Mouse (Mus musculus) thymus, postnatal 10 days (tissue): ENCODE measurements at regions not wholly inside any gene's neighbourhood (a gene's known extent, or its start where the extent isn't known, plus 50 kb on each side); places are given as distances from the start of the nearest gene placed in this dataset.

Experiments used
- DNase-seq, 2 experiments: peaks; one replicate each; pipeline ENCODE4 v3.0.0; 2021; ENCODE audit warnings: low spot score in 2 of 2

GRCm38 (mm10) chr12:68879425-68879824 lies 279.6 kb downstream of the Rps29 start:
- no peak for DNase-seq

GRCm38 (mm10) chr12:68871259-68871658 lies 287.7 kb downstream of the Rps29 start:
- DNase-seq = no peak

DNA sequence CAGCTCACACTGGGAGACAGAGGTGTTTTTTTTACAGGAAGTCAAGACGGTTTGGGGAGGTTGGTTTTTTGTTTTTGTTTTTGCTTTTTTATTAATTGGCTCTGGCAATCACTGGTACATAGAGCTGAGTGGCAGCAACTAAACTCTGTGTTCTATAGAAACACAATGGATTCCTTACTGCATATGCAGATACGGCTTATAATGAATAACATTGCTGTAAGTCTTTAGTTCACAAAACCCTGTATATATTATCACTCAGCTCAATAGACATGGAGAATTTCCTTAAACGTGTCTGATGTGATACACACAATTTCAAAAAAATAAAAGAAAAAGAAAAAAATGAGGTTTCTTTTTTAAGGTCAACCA lies 296.0 kb downstream of the Rps29 start:
- no peak for DNase-seq

DNA sequence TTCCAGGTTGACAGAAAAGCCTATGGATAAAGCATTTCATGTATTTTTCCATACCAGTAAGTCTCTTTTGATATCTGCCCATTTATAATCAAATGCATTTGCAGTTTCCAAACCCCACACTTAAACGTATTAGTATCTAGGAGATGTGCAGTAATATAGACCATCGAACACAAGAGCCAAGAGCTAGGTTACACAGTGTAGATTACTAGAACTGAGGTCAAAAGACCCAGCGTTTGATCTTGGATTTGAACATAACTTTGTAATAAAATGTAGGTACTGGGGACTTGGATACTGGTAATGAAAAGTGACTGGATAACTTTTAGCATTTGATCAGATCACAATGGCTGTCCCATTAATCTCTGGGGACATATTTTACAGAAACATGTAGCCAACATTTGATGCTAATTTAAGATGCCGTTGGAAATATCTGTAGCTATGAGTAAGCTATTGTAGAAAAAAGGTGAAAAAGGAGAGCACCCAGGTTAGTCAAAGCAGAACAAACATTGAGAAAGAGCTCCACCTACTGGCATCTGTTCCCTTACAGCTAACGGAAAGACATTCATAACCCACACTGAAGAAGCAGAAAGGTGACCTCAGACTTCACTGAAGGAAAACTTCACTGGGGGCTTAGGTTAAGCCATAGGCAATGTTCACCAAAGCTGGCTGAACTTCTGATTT lies 296.5 kb downstream of the Rps29 start:
- no peak for DNase-seq

- no peak for DNase-seq
Measured at GRCm38 (mm10) chr12:68860332-68860731, 298.7 kb downstream of the Rps29 start.

- DNase-seq = no peak
Measured at GRCm38 (mm10) chr12:68849616-68850140, 309.3 kb downstream of the Rps29 start.

DNA sequence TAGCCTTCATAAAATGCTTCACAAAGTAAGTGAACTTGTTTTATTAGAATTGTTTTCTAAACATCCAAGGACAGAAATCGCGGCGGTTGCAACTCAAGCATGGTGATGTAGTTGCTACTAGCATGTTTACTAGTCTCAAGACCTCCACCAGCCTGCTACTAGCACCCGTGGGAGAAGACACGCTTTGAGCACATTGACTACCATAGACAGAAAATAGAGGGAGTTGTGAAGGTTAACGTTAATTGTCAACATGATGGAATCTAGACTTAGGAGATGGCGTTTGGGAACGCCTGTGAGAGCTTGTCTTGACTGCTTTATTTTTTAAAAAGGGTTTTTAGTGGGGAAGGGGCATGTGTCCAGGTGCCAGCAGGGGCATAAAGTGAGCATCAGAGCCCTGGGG lies 318.2 kb downstream of the Rps29 start:
- DNase-seq = no peak

GRCm38 (mm10) chr12:68840156-68840555 lies 318.8 kb downstream of the Rps29 start:
- DNase-seq = no peak

DNA sequence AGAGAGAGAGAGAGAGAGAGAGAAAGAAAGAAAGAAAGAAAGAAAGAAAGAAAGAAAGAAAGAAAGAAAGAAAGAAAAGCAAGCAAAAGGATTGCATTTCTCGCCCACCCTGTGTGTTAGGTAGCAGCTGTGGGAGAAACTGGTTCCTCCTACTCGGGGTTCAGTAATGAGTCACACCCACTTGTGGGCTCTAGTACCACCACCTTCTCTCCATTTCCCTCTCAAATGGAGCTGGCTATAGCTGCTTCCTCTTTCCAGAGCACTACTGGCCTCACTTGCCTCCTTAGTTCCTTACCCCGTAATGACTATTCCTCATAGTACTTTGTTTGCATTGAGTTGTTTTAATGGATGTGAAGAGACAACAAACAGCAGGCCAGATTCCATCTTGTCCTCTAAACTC lies 323.0 kb downstream of the Rps29 start:
- no peak for DNase-seq

GRCm38 (mm10) chr12:68833914-68834313 lies 325.1 kb downstream of the Rps29 start:
- DNase-seq = no peak

DNA sequence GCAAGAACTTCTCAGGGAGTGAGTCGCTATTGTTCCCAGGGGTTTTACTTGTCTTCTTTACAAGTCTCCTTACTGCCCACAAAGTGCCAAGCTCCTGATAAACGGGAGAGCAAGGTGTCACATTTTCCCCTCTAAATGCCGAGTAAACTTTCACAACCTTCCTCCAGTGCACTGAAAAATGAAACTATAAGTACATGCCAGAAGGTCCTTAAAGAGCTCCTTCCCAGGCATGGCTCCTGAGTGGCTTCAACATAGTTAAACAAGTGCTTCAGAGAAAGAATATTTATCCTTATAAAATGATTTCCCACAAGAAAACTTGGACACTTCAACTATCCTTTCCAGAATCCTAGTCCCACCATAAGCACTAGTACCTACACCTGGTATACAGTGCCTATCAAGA lies 329.6 kb downstream of the Rps29 start:
- DNase-seq = no peak

GRCm38 (mm10) chr12:68827549-68828249 lies 331.3 kb downstream of the Rps29 start:
- no peak for DNase-seq

DNA sequence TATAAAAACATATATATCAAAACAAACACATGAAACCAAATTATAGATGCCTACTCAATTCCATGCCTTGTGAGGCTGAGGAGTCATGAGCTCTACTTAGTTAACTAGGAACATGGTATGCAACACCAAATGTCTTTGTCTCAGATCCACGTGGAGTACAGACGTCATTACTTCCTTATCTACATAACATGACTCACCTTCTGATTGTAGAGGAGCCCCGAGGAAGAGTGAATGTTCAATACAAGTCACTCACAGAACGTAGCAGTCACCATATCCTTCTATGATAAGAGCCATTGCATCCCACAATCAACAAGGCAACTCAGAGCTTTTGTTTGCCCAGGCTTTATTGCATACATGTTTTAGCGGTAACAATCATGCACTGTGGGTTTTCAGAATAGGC lies 364.6 kb downstream of the Rps29 start:
- no peak for DNase-seq

GRCm38 (mm10) chr12:68783636-68784035 lies 375.4 kb downstream of the Rps29 start:
- DNase-seq = no peak

- DNase-seq = no peak
Measured at GRCm38 (mm10) chr12:68775503-68775902, 383.5 kb downstream of the Rps29 start.

DNA sequence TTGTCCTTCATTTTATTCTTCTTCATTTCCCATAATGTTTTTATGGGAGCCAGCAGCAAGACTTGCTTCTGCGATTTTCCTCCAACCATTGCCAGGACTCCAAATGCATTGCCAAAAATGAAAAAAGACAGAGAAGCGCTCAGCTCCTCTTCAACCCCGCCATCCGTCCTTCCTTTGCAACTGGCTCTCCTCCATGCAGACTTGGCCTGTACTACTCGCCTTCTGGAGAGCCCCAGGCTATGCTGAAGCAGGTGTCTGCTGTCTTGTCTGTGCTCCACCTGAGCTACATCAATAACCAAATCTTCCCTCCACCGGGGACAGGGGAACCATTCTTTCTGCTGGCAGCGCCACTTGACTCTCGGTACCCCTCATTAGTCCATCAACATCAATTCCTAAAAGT lies 384.2 kb downstream of the Rps29 start:
- DNase-seq = no peak

DNA sequence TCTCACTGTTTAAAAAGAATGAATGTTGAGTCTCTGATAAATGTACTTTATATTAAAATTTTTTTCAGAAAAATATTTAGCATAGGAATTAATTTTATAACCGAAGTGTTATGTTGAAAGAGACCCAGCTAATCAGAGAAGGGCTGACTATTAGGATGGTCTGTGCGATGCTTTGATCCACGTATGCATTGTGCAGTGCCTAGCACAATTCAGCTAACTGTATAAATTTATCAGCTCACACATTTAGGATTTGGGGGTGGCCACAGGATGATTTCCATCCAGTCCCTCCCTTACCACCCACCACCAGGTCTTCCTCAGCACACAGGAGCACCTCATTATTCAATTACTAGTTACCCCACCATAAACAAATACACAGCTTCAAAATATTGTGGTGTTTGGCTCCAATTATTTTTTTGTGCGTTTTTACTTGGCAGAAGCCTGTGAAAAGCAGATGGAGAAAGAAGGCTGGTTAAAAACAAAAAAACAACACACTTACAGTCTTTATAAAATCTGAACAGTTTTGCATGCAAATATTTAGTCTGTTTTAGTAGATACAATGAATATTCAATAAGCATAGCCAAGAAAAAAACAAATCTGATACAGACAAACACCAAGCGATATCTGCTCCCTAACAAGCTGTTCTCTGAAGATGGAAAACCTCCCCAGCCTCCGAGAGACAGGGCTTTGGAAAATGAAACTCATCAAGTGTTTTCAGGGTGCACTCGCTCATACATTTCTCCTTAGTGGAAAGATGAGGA lies 400.5 kb downstream of the Rps29 start:
- DNase-seq = no peak

- no peak for DNase-seq
Measured at GRCm38 (mm10) chr12:68728882-68729281, 430.1 kb downstream of the Rps29 start.

- no peak for DNase-seq
Measured at GRCm38 (mm10) chr12:68718946-68719345, 440.0 kb downstream of the Rps29 start.

DNA sequence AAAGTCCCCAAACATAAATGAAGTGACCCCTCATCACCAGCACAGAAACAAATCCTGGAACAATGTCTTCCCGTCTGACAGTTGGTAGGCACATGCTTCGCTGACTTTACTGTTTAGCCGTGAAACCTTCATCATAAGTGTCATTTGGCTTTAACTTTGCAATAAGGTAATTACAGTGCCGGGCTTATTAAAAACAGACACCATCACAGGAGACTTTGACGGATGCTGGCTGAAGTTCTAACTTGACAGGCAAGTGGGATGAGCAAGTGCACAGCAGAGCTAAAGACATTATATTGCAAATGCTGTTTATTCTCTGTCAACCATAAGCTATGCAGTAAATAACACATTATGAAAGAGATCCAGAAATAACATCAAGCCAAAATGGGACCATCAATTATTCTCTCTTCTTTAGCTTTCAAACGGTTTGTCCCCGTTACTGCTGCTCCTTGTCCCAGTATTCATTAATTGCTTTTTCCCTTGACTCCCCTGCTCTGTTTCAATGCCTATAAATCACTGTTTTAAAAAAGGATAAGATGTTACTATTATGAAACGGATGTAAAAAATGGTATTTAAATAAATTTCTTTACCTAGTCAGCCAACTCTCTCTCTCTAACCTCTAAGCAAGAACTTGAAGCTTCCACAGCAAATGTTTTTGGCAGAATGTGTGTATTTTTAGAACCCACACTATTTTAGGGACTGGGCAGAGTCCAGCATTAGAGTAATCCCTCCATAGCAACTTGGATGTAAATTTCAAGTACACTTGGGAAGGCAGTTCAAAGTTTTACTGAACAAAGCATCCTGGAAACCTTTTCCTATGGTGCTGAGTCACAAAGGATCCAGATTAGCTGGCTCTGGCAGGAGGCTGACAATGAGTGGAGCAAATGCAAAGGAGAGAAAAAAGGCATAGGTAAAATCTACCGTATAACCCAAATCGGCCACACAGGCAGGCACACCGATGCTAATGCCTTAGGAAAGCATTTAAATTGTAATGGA lies 464.4 kb downstream of the Rps29 start:
- no peak for DNase-seq

DNA sequence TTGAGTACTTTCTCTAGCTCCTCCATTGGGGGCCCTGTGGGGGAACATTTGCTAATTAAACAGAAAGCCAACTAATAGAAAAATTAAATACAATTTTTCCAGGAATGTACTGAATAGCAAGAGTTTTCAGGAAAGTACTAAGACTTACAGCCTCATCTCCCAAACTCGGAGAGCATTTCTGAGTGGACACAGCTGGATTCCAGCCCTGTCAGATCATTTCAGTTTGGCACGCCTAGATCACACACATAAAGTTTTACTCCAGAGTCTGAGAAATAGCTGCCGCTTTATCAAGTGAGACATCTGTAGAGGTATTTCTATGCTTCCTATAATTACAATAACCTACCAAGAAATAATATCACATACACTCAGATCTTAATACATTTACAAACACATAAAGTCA lies 470.7 kb downstream of the Rps29 start:
- DNase-seq = no peak
